Mouse (Mus musculus) CD4-positive, CD25-positive, alpha-beta regulatory T cell, adult 2 months (primary cell): ENCODE results near the gene Ppp4r3a.

Experiments used
- DNase-seq: peaks from one replicate; pipeline ENCODE4 v3.0.0-alpha.2; 2012; ENCODE audit warnings: low read depth, low spot score

Gene Ppp4r3a

GRCm38 (mm10) chr12:101013078-101013665 lies 70.3 kb downstream of the Ppp4r3a start:
- DNase-seq = peak; percentile 37

- peak; percentile 43 for DNase-seq
Observed at GRCm38 (mm10) chr12:101012197-101013077, 71.1 kb downstream of the Ppp4r3a start.

GRCm38 (mm10) chr12:101011017-101011416 lies 72.5 kb downstream of the Ppp4r3a start:
- DNase-seq = peak; percentile 57

GRCm38 (mm10) chr12:101010148-101010920 lies 73.2 kb downstream of the Ppp4r3a start:
- no peak for DNase-seq

GRCm38 (mm10) chr12:101009225-101009624 lies 74.3 kb downstream of the Ppp4r3a start:
- no peak for DNase-seq

- DNase-seq = no peak
Observed at GRCm38 (mm10) chr12:101008648-101009047, 74.9 kb downstream of the Ppp4r3a start.

GRCm38 (mm10) chr12:101007968-101008481 lies 75.5 kb downstream of the Ppp4r3a start:
- DNase-seq = peak; percentile 58

GRCm38 (mm10) chr12:101007427-101007826 lies 76.1 kb downstream of the Ppp4r3a start:
- peak; percentile 69 for DNase-seq

GRCm38 (mm10) chr12:101005665-101006420 lies 77.7 kb downstream of the Ppp4r3a start:
- peak; percentile 72 for DNase-seq

- DNase-seq = no peak
Observed at GRCm38 (mm10) chr12:101004982-101005381, 78.5 kb downstream of the Ppp4r3a start.

- DNase-seq = no peak
Observed at GRCm38 (mm10) chr12:101002801-101003513, 80.5 kb downstream of the Ppp4r3a start.

- DNase-seq = no peak
Observed at GRCm38 (mm10) chr12:100999061-100999954, 84.2 kb downstream of the Ppp4r3a start.

GRCm38 (mm10) chr12:100998564-100998962 lies 84.9 kb downstream of the Ppp4r3a start:
- DNase-seq = no peak

GRCm38 (mm10) chr12:100997830-100998563 lies 85.5 kb downstream of the Ppp4r3a start:
- no peak for DNase-seq

- peak; percentile 48 for DNase-seq
Observed at GRCm38 (mm10) chr12:100996378-100996898, 87.1 kb downstream of the Ppp4r3a start.

- DNase-seq = no peak
Observed at GRCm38 (mm10) chr12:100995607-100996377, 87.7 kb downstream of the Ppp4r3a start.

- DNase-seq = peak; percentile 85
Observed at GRCm38 (mm10) chr12:100994140-100995015, 89.1 kb downstream of the Ppp4r3a start.
